Mouse (Mus musculus) liver, embryonic 15.5 days (tissue): Measurements from ENCODE around the gene Zkscan16. TPM values are rescaled to one million over a fixed set of nuclear protein-coding genes. Genes with fewer than 3 reads are reported as not detected.
A peak's percentile ranks its signal among the peaks of the same experiment; 100 is the strongest.

ENCODE experiments used
- ATAC-seq: fragments of 200-750 bp; cut with Nextera tagmentation; 2 replicates; pipeline ENCODE4 v1.8.0; 2017; ENCODE audit warnings: moderate number of reproducible peaks, mild to moderate bottlenecking, moderate library complexity; ENCODE audit not compliant: insufficient read depth
- H3K27ac ChIP-seq: fragments of 300-500 bp; sonication (generic); replicated peaks from 2 replicates; pipeline ENCODE4 v1.5.1; 2015; ENCODE audit warnings: mild to moderate bottlenecking, inconsistent platforms
- H3K27me3 ChIP-seq: fragments of 300-500 bp; sonication (generic); 2 replicates; pipeline ENCODE4 v1.6.1; 2015; ENCODE audit warnings: mild to moderate bottlenecking, inconsistent platforms
- H3K36me3 ChIP-seq: fragments of 300-500 bp; sonication (generic); replicated peaks from 2 replicates; pipeline ENCODE4 v1.6.1; 2015; ENCODE audit warnings: moderate library complexity, mild to moderate bottlenecking, inconsistent platforms
- H3K4me1 ChIP-seq: fragments of 300-500 bp; sonication (generic); replicated peaks from 2 replicates; pipeline ENCODE4 v1.6.1; 2015; ENCODE audit warnings: inconsistent platforms
- H3K4me2 ChIP-seq: fragments of 300-500 bp; sonication (generic); 2 replicates; pipeline ENCODE4 v1.6.1; 2015; ENCODE audit warnings: moderate library complexity, mild to moderate bottlenecking, inconsistent platforms
- H3K4me3 ChIP-seq: fragments of 300-500 bp; sonication (generic); replicated peaks from 2 replicates; pipeline ENCODE4 v1.5.1; 2015; ENCODE audit warnings: mild to moderate bottlenecking, inconsistent platforms
- H3K9ac ChIP-seq: fragments of 300-500 bp; sonication (generic); 2 replicates; pipeline ENCODE4 v1.6.1; 2015; ENCODE audit warnings: moderate library complexity, mild to moderate bottlenecking, inconsistent platforms
- H3K9me3 ChIP-seq: fragments of 300-500 bp; sonication (generic); replicated peaks from 2 replicates; pipeline ENCODE4 v1.6.1; 2016; ENCODE audit warnings: inconsistent platforms
- WGBS: fragments of 180-500 bp; shearing (Covaris S2); methylation state at CpG from one replicate; pipeline ENCODE4 v1.1.7; 2015; ENCODE audit warnings: mixed read lengths; ENCODE audit not compliant: insufficient replicate concordance; 5-methylcytosine and 5-hydroxymethylcytosine counted together
- polyA plus RNA-seq: library from polyadenylated mRNA; unstranded; fragments of >200 nt; fragmentation: Nextera tagmentation; extraction: Ambion mirVana; gene quantifications from 2 replicates; pipeline ENCODE4 v1.2.1, GENCODE M21; 2015

The Zkscan16 gene
- polyA plus RNA-seq, 1 experiment from 2014 or later: 0.02 TPM

- H3K9me3 ChIP-seq: no peaks in the 10 kb centered on the region
- no peaks in the 10 kb centered on the region for H3K36me3 ChIP-seq
- peak overlapping the region; percentile 34 for H3K4me2 ChIP-seq
- ATAC-seq: peak; percentile 36; the same call in 1 of the 2 replicates
- no peak overlapping the region for H3K4me3 ChIP-seq
- WGBS: 7% methylated on average over 7 of the region's 7 CpGs
- H3K27me3 ChIP-seq: no peaks in the 10 kb centered on the region
- H3K27ac ChIP-seq: no peak overlapping the region; the same call in 1 of the 2 replicates
- no peak overlapping the region for H3K9ac ChIP-seq
- peaks cover 45% of the 10 kb centered on the region for H3K4me1 ChIP-seq
Measured at GRCm38 (mm10) chr4:58985157-58985648, 41.8 kb downstream of the Zkscan16 start.

- peak within 1 kb of the TSS; percentile 67 for H3K4me3 ChIP-seq
- peak within 1 kb of the TSS; percentile 60 for H3K9ac ChIP-seq
- ATAC-seq: peak; percentile 67
- H3K36me3 ChIP-seq: no peaks in the 10 kb centered on the region
- H3K9me3 ChIP-seq: no peaks in the 10 kb centered on the region
- H3K4me2 ChIP-seq: peak within 1 kb of the TSS; percentile 86
- no peaks in the 10 kb centered on the region for H3K27me3 ChIP-seq
- H3K27ac ChIP-seq: peak within 1 kb of the TSS; percentile 10; the same call in 1 of the 2 replicates
- 2% methylated on average over 28 of the region's 28 CpGs for WGBS
- peaks cover 59% of the 10 kb centered on the region for H3K4me1 ChIP-seq
Measured at GRCm38 (mm10) chr4:58986540-58987190, 43.2 kb downstream of the Zkscan16 start, which contains the start of gene Ptgr1. Gene Ptgr1 (minus strand): TSS chr4:58987119.

- Histone ChIP-seq H3K4me1 (peaks cover 76% of the 10 kb centered on the region), H3K4me3 (no peak overlapping the region), H3K27ac (no peak overlapping the region), H3K9me3 (no peaks in the 10 kb centered on the region), H3K9ac (no peak overlapping the region), H3K27me3 (no peaks in the 10 kb centered on the region), H3K4me2 (no peak overlapping the region), H3K36me3 (no peaks in the 10 kb centered on the region)
- ATAC-seq: no peak
- WGBS: 41% methylated on average over 7 of the region's 7 CpGs
Measured at GRCm38 (mm10) chr4:58989303-58989898, 46.0 kb downstream of the Zkscan16 start.

GRCm38 (mm10) chr4:58990609-58991434 is 47.4 kb downstream of the Zkscan16 start:
- H3K4me3 ChIP-seq: no peak overlapping the region
- no peaks in the 10 kb centered on the region for H3K36me3 ChIP-seq
- H3K4me2 ChIP-seq: peak overlapping the region; percentile 16; the same call in 1 of the 2 replicates
- 53% methylated on average over 17 of the region's 17 CpGs for WGBS
- no peak overlapping the region for H3K9ac ChIP-seq
- H3K27ac ChIP-seq: no peak overlapping the region
- peaks cover 78% of the 10 kb centered on the region for H3K4me1 ChIP-seq
- no peaks in the 10 kb centered on the region for H3K27me3 ChIP-seq
- no peaks in the 10 kb centered on the region for H3K9me3 ChIP-seq
- peak; percentile 31; the same call in 1 of the 2 replicates for ATAC-seq

GRCm38 (mm10) chr4:58992195-58992594 is 48.8 kb downstream of the Zkscan16 start:
- Histone ChIP-seq H3K4me1 (peaks cover 64% of the 10 kb centered on the region), H3K27ac (no peak overlapping the region)
- ATAC-seq: peak; percentile 51; the same call in 1 of the 2 replicates

DNA sequence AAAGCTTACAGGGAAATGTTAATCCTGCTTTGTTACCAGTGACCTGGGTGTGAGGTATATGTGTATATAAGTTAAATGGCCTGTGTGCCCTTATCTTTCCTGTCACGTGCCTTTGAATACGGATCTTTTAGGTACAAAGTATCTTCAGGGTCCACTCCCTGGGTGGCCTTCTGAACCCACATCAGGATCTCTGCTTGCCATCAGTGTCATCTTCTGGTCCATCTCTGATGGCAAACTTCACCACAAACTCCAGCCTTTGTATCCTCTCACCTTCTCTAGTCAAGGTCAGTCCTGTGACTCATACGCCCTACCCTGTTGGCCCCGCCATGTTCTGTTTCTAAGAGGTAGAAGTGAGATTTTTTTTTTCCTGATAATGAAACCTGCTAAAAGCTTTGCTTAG is 51.3 kb downstream of the Zkscan16 start, which contains the start of gene Dnajc25:
Gene Dnajc25 (plus strand): TSS at position 301 of the 400 bp plus-strand sequence.
- Histone ChIP-seq H3K9me3 (no peaks in the 10 kb centered on the region), H3K4me1 (peaks cover 50% of the 10 kb centered on the region), H3K27me3 (no peaks in the 10 kb centered on the region), H3K9ac (no peak within 1 kb of the TSS), H3K4me3 (no peak within 1 kb of the TSS), H3K36me3 (no peaks in the 10 kb centered on the region), H3K4me2 (no peak within 1 kb of the TSS), H3K27ac (no peak within 1 kb of the TSS)
- no peak for ATAC-seq
- 49% methylated on average over 4 of the region's 4 CpGs for WGBS

More at GRCm38 (mm10) chr4:58992195-58992594, 48.8 kb downstream of the Zkscan16 start:
- WGBS: 24% methylated on average over 5 of the region's 5 CpGs
- H3K9ac ChIP-seq: peak overlapping the region; percentile 6; the same call in 1 of the 2 replicates
- H3K4me2 ChIP-seq: peak overlapping the region; percentile 58
- no peak overlapping the region for H3K4me3 ChIP-seq
- H3K9me3 ChIP-seq: no peaks in the 10 kb centered on the region
- no peaks in the 10 kb centered on the region for H3K27me3 ChIP-seq
- H3K36me3 ChIP-seq: no peaks in the 10 kb centered on the region

DNA sequence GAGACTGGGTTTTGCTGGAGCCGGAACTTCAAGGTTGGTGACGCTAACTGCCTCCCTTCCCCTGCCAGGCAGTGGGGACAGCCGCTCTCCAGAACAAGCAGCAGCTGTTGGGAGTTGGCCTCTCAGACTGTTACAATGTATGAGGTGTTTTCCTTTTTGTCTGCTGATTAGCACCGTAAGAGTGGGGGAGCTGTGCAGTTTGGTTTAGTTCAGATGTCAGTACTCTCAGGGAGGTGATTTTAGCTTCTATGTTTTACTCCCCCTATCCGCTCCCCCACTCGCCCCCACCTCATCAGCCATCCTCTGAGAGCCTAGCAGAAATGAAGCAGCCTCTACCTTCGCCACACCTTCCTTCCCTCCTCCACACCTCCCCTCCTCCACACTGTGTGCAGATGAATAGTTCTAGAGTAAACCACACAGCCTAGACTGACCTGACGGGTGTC is 51.8 kb downstream of the Zkscan16 start:
- H3K4me3 ChIP-seq: no peak overlapping the region
- H3K36me3 ChIP-seq: no peaks in the 10 kb centered on the region
- 55% methylated on average over 8 of the region's 8 CpGs for WGBS
- ATAC-seq: no peak
- H3K9ac ChIP-seq: no peak overlapping the region
- H3K27me3 ChIP-seq: no peaks in the 10 kb centered on the region
- peaks cover 49% of the 10 kb centered on the region for H3K4me1 ChIP-seq
- no peaks in the 10 kb centered on the region for H3K9me3 ChIP-seq
- no peak overlapping the region for H3K27ac ChIP-seq
- H3K4me2 ChIP-seq: no peak overlapping the region

DNA sequence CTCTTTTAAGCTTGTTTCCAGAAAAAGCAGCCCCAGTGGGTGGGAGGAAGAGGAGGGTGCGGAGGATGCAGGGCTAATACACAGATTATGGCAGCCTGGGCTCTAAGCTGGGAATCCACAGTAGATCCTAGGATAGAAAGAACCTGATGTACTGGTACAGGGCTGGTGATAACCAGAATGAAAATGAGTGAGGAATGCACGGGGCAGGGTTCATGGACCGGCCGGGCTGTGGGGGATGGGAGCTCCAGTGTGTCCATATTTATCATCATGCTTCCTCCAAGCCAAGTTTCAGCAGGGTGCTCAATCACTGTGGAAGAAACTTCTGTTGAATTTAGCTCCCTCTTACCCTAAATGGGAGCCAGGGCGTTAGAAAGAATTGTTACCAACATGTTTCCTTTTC is 53.7 kb downstream of the Zkscan16 start:
- H3K27me3 ChIP-seq: no peaks in the 10 kb centered on the region
- WGBS: 72% methylated on average over 5 of the region's 5 CpGs
- no peaks in the 10 kb centered on the region for H3K36me3 ChIP-seq
- H3K4me3 ChIP-seq: no peak overlapping the region
- H3K4me1 ChIP-seq: peaks cover 37% of the 10 kb centered on the region
- no peak overlapping the region for H3K27ac ChIP-seq
- no peak overlapping the region for H3K4me2 ChIP-seq
- no peaks in the 10 kb centered on the region for H3K9me3 ChIP-seq
- no peak overlapping the region for H3K9ac ChIP-seq
- no peak for ATAC-seq

DNA sequence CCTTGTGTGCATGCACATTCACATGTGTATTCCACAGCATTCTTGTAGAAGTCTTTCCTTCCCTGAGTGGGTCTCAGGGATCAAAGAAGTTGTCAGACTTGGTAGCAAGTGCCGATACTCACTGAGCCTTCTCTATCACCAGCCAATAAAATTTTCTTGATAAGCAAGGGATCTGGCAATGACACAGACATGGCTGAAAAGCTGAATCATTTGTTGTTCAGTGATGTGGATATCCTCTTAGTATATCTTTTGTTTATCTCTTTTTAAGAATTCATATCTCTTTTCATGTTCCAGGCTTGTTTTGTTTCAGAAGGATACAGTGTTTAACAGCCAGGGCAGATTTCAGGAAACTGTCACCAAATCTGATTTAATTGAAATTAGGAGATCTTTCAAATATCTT is 55.3 kb downstream of the Zkscan16 start:
- 37% methylated on average over 1 of the region's 1 CpGs for WGBS
- Histone ChIP-seq H3K36me3 (no peaks in the 10 kb centered on the region), H3K9ac (no peak overlapping the region), H3K27me3 (no peaks in the 10 kb centered on the region), H3K4me1 (peaks cover 34% of the 10 kb centered on the region), H3K9me3 (no peaks in the 10 kb centered on the region), H3K4me3 (no peak overlapping the region), H3K27ac (no peak overlapping the region), H3K4me2 (no peak overlapping the region)
- ATAC-seq: no peak

DNA sequence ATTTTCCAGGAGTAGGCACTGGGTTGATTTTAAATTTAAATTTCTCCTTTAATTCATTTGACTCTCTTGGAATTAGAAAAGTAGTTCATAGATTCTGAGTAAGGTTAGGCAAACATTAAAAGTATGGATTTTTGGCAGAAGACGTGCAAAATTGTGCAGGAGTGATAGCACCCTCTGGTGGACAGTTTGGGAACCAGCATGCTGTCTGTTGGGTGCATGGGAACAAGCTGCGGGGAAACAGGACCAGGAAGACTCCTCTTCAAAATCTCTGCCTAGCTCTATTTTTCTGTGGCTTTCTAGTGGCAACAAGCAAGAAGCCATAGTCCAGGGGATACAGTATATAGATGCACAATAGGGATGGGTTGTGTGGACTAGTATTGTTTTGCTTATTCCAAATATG is 56.3 kb downstream of the Zkscan16 start:
- Histone ChIP-seq H3K4me2 (no peak overlapping the region), H3K4me1 (peaks cover 38% of the 10 kb centered on the region), H3K27me3 (no peaks in the 10 kb centered on the region), H3K4me3 (no peak overlapping the region), H3K9me3 (no peaks in the 10 kb centered on the region), H3K9ac (no peak overlapping the region), H3K27ac (no peak overlapping the region), H3K36me3 (no peaks in the 10 kb centered on the region)
- ATAC-seq: no peak
- WGBS: under 1% methylated on average over 2 of the region's 2 CpGs

DNA sequence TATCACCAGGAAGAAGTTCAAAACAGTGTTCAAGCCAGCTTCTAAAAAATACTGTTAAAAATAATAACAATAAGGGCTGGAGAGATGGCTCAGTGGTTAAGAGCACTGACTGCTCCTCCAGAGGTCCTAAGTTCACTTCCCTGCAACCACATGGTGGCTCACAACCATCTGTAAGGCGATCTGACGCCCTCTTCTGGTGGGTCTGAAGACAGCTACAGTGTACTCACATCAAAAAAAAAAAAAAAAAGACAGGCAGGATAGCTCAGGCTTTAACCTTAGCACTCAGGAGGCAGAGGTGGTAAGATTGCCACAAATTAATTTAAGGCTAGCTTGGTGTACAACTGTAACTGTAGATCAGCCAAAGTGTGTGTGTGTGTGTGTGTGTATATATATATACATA is 57.2 kb downstream of the Zkscan16 start:
- H3K4me2 ChIP-seq: no peak overlapping the region
- WGBS: 2% methylated on average over 2 of the region's 2 CpGs
- H3K27ac ChIP-seq: no peak overlapping the region
- no peak for ATAC-seq
- no peaks in the 10 kb centered on the region for H3K36me3 ChIP-seq
- H3K9ac ChIP-seq: no peak overlapping the region
- no peaks in the 10 kb centered on the region for H3K27me3 ChIP-seq
- H3K4me3 ChIP-seq: no peak overlapping the region
- H3K4me1 ChIP-seq: peaks cover 39% of the 10 kb centered on the region
- H3K9me3 ChIP-seq: no peaks in the 10 kb centered on the region
